Mouse (Mus musculus) megakaryocyte, embryonic 14.5 days (primary cell): ENCODE measurements around the gene Apon. TPM values are rescaled to one million over a fixed set of nuclear protein-coding genes. Genes with fewer than 3 reads are reported as not detected.
A peak's percentile ranks its signal among the peaks of the same experiment; 100 is the strongest.

ENCODE experiments used
- H3K27me3 ChIP-seq: replicated peaks from 2 replicates; pipeline ENCODE3; 2012; ENCODE audit warnings: inconsistent platforms
- H3K36me3 ChIP-seq: replicated peaks from 2 replicates; pipeline ENCODE3; 2012; ENCODE audit warnings: low read length, inconsistent platforms, mixed read lengths
- H3K4me1 ChIP-seq: 2 replicates; pipeline ENCODE4 v1.6.1; 2012; ENCODE audit warnings: inconsistent platforms
- H3K4me3 ChIP-seq: replicated peaks from 2 replicates; pipeline ENCODE3; 2012; ENCODE audit warnings: moderate library complexity, mild to moderate bottlenecking, inconsistent platforms
- H3K9me3 ChIP-seq: 2 replicates; pipeline ENCODE4 v1.6.1; 2012; ENCODE audit warnings: inconsistent platforms
- FLI1 ChIP-seq: IDR thresholded peaks from 2 replicates; pipeline ENCODE4 v1.6.1; 2012; ENCODE audit warnings: low read length, inconsistent platforms, mixed read lengths
- GATA1 ChIP-seq: IDR thresholded peaks from 3 replicates; pipeline ENCODE4 v1.6.1; 2012; ENCODE audit warnings: mixed read lengths, low read length, inconsistent platforms, borderline replicate concordance
- polyA plus RNA-seq: library from polyadenylated mRNA; stranded (reverse); fragments of >175 nt; gene quantifications from 2 replicates; pipeline ENCODE4 v1.2.3, GENCODE M21; 2012; ENCODE audit warnings: low replicate concordance; ENCODE audit not compliant: insufficient read depth

Gene Apon
- polyA plus RNA-seq, 1 experiment = not detected

- Histone ChIP-seq H3K4me1 (peaks cover 26% of the 10 kb centered on the region), H3K27me3 (peaks cover 11% of the 10 kb centered on the region), H3K36me3 (peaks cover 5% of the 10 kb centered on the region), H3K9me3 (no peaks in the 10 kb centered on the region), H3K4me3 (no peak overlapping the region)
- TF ChIP-seq FLI1 = no peak
- TF ChIP-seq GATA1 = no peak
These were observed 38.9 kb upstream of the Apon start for GRCm38 (mm10) chr10:128214981-128215380.

- peaks cover 10% of the 10 kb centered on the region for H3K27me3 ChIP-seq
- no peaks in the 10 kb centered on the region for H3K36me3 ChIP-seq
- no peaks in the 10 kb centered on the region for H3K9me3 ChIP-seq
- H3K4me3 ChIP-seq = no peak overlapping the region
- peaks cover 6% of the 10 kb centered on the region for H3K4me1 ChIP-seq
- TF ChIP-seq GATA1 (no peak), FLI1 (no peak)
These were observed 35.3 kb upstream of the Apon start for GRCm38 (mm10) chr10:128218387-128219117.

GRCm38 (mm10) chr10:128221533-128222286, 32.2 kb upstream of the Apon start:
- peaks cover 17% of the 10 kb centered on the region for H3K27me3 ChIP-seq
- no peak for TF ChIP-seq GATA1
- TF ChIP-seq FLI1 = no peak
- no peaks in the 10 kb centered on the region for H3K36me3 ChIP-seq
- peaks cover 16% of the 10 kb centered on the region for H3K4me1 ChIP-seq
- no peaks in the 10 kb centered on the region for H3K9me3 ChIP-seq
- no peak overlapping the region for H3K4me3 ChIP-seq

- H3K36me3 ChIP-seq = no peaks in the 10 kb centered on the region
- peaks cover 20% of the 10 kb centered on the region for H3K27me3 ChIP-seq
- no peak for TF ChIP-seq FLI1
- TF ChIP-seq GATA1 = no peak
- H3K9me3 ChIP-seq = no peaks in the 10 kb centered on the region
- H3K4me1 ChIP-seq = peaks cover 16% of the 10 kb centered on the region
- H3K4me3 ChIP-seq = no peak overlapping the region
These were observed 28.8 kb upstream of the Apon start for GRCm38 (mm10) chr10:128225064-128225463.

- Histone ChIP-seq H3K4me3 (no peak within 1 kb of the TSS), H3K4me1 (peaks cover 17% of the 10 kb centered on the region), H3K36me3 (no peaks in the 10 kb centered on the region), H3K27me3 (peaks cover 20% of the 10 kb centered on the region), H3K9me3 (no peaks in the 10 kb centered on the region)
- no peak for TF ChIP-seq FLI1
These were observed 28.4 kb upstream of the Apon start, which contains the start of gene Mip for GRCm38 (mm10) chr10:128225538-128225937. Mip (plus strand) TSS chr10:128225838.

- peaks cover 20% of the 10 kb centered on the region for H3K4me1 ChIP-seq
These were observed 26.3 kb upstream of the Apon start for GRCm38 (mm10) chr10:128227592-128227991.

GRCm38 (mm10) chr10:128228009-128228408, 25.9 kb upstream of the Apon start:
- no peaks in the 10 kb centered on the region for H3K9me3 ChIP-seq
- no peaks in the 10 kb centered on the region for H3K36me3 ChIP-seq
- TF ChIP-seq GATA1 = no peak
- TF ChIP-seq FLI1 = no peak
- peaks cover 24% of the 10 kb centered on the region for H3K4me1 ChIP-seq
- H3K27me3 ChIP-seq = peaks cover 16% of the 10 kb centered on the region
- no peak overlapping the region for H3K4me3 ChIP-seq

More at GRCm38 (mm10) chr10:128227592-128227991, 26.3 kb upstream of the Apon start:
- Histone ChIP-seq H3K36me3 (no peaks in the 10 kb centered on the region), H3K27me3 (peaks cover 16% of the 10 kb centered on the region), H3K9me3 (no peaks in the 10 kb centered on the region), H3K4me3 (no peak overlapping the region)
- TF ChIP-seq FLI1 = no peak
- TF ChIP-seq GATA1 = no peak

GRCm38 (mm10) chr10:128230582-128230981, 23.3 kb upstream of the Apon start:
- no peaks in the 10 kb centered on the region for H3K9me3 ChIP-seq
- H3K36me3 ChIP-seq = peaks cover 2% of the 10 kb centered on the region
- H3K27me3 ChIP-seq = peaks cover 3% of the 10 kb centered on the region
- TF ChIP-seq FLI1 (no peak), GATA1 (no peak)
- H3K4me3 ChIP-seq = peak overlapping the region; percentile 96
- peaks cover 27% of the 10 kb centered on the region for H3K4me1 ChIP-seq

- H3K4me1 ChIP-seq = peaks cover 26% of the 10 kb centered on the region
- peaks cover 2% of the 10 kb centered on the region for H3K36me3 ChIP-seq
- H3K9me3 ChIP-seq = no peaks in the 10 kb centered on the region
- peaks cover 3% of the 10 kb centered on the region for H3K27me3 ChIP-seq
- H3K4me3 ChIP-seq = peak overlapping the region; percentile 96
- TF ChIP-seq GATA1 = no peak
- TF ChIP-seq FLI1 = no peak
These were observed 22.8 kb upstream of the Apon start for GRCm38 (mm10) chr10:128231146-128231545.
